Mouse (Mus musculus) liver, embryonic 11.5 days (tissue): ENCODE measurements around the gene Manbal. TPM values are rescaled to one million over a fixed set of nuclear protein-coding genes. Genes with fewer than 3 reads are reported as not detected.

Experiments
- ATAC-seq: fragments of 200-750 bp; cut with Nextera tagmentation; replicated peaks from 2 replicates; pipeline ENCODE4 v1.8.0; 2017; ENCODE audit warnings: moderate number of reproducible peaks, mild to moderate bottlenecking, moderate TSS enrichment, moderate library complexity; ENCODE audit not compliant: low FRiP score
- DNase-seq: peaks from one replicate; pipeline ENCODE4 v3.0.0-alpha.2; 2017; ENCODE audit warnings: low spot score
- H3K27ac ChIP-seq: fragments of 300-500 bp; sonication (generic); 2 replicates; pipeline ENCODE4 v1.5.1; 2014; ENCODE audit warnings: mild to moderate bottlenecking, low read depth, low read length, control low read depth
- H3K27me3 ChIP-seq: fragments of 300-500 bp; sonication (generic); replicated peaks from 2 replicates; pipeline ENCODE4 v1.6.1; 2014; ENCODE audit warnings: low read length, mixed read lengths; ENCODE audit not compliant: control insufficient read depth, insufficient read depth
- H3K36me3 ChIP-seq: fragments of 300-500 bp; sonication (generic); 2 replicates; pipeline ENCODE4 v1.6.1; 2014; ENCODE audit warnings: mild to moderate bottlenecking, low read length, moderate library complexity, mixed read lengths; ENCODE audit not compliant: control insufficient read depth, insufficient read depth
- H3K4me1 ChIP-seq: fragments of 300-500 bp; sonication (generic); replicated peaks from 2 replicates; pipeline ENCODE4 v1.6.1; 2014; ENCODE audit warnings: low read length, mixed read lengths; ENCODE audit not compliant: control insufficient read depth, insufficient read depth
- H3K4me2 ChIP-seq: fragments of 300-500 bp; sonication (generic); 2 replicates; pipeline ENCODE4 v1.6.1; 2014; ENCODE audit warnings: mild to moderate bottlenecking, control low read depth, moderate library complexity
- H3K4me3 ChIP-seq: fragments of 300-500 bp; sonication (generic); 2 replicates; pipeline ENCODE4 v1.5.1; 2014; ENCODE audit warnings: low read depth, low read length, control low read depth
- H3K9ac ChIP-seq: fragments of 300-500 bp; sonication (generic); 2 replicates; pipeline ENCODE4 v1.6.1; 2014; ENCODE audit warnings: low read depth, low read length, control low read depth
- H3K9me3 ChIP-seq: fragments of 300-500 bp; sonication (generic); 2 replicates; pipeline ENCODE4 v1.6.1; 2016; ENCODE audit warnings: low read length, inconsistent platforms, mixed read lengths; ENCODE audit not compliant: control insufficient read depth
- WGBS: fragments of 180-500 bp; shearing (Covaris S2); extraction: QIAGEN DNeasy Blood & Tissue Kit; methylation state at CpG from one replicate; pipeline ENCODE4 v1.1.7; 2014; 5-methylcytosine and 5-hydroxymethylcytosine counted together
- polyA plus RNA-seq: library from polyadenylated mRNA; unstranded; fragments of >200 nt; fragmentation: Nextera tagmentation; extraction: Ambion mirVana; gene quantifications from 2 replicates; pipeline ENCODE4 v1.2.1, GENCODE M21; 2014

Gene Manbal
- polyA plus RNA-seq, 1 experiment from 2014 or later = 23.0 TPM

DNA sequence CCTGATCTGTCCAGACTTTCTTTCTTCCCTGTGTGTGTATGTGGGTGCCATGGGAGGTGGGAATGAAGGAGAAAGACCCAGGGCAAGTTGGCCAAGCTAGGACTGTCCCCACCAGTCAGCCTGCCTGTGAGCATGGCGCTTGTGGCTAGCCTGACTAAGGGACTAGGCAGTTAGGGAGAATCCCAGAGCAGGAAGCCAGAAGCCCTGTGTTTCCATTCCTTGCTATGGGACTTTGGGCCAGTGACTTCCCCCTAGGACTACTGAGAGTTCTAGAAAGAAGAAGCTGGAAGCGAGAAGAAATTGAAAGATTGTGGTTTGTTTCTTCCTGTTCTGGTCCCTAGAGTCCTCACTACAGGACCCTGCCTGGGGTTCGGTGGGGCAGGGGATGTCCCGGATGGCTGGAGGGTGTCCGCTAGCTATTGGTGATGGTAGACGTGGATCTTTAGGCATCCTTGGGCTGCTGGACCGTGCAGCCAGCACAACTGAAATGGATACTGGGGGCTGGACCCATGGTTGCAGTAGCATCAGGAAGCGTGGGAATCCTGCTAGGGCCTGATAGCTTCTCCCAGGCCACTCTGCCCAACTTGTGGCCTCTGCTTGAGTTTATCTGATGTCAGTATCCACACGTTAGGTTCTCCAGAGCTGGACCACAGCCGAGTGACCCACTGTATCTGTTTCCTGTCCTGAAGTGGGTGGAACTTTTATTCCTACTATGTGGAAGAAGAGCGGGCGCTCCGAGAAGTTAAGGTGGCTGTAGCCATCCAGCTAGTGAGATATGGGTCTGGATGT, 61.2 kb downstream of the Manbal start:
- Histone ChIP-seq H3K4me2 (no peak overlapping the region), H3K27me3 (peaks cover 14% of the 10 kb centered on the region), H3K27ac (no peak overlapping the region), H3K36me3 (no peaks in the 10 kb centered on the region), H3K4me1 (peaks cover 17% of the 10 kb centered on the region), H3K9me3 (no peaks in the 10 kb centered on the region), H3K4me3 (no peak overlapping the region), H3K9ac (no peak overlapping the region)
- 55% methylated on average over 13 of the region's 13 CpGs for WGBS
- DNase-seq = no peak
- ATAC-seq = no peak

DNA sequence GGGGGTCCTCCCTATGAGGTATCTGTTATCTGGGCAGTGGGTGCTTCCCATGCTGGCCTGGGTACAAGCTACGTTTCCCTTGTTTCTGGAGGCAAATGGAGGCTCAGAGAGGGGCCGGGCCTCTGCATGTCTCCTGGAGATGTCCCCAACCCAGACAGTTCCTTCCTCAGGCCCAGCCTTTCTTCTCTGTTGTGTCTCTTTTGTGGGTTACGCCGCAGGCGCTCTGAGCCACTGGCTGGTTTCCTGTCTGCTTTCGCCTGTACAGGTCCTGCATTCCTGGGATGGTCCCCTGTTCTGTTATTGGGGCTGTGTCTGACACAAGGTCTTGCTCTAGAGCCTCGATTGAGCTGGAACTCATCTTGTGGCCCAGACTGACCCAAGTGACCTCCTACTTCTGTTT, 62.3 kb downstream of the Manbal start:
- H3K36me3 ChIP-seq = no peaks in the 10 kb centered on the region
- DNase-seq (no peak), ATAC-seq (no peak)
- WGBS = 56% methylated on average over 7 of the region's 7 CpGs
- 0 out of 2 replicates have a peak, but pooled peaks cover 3% of the 10 kb centered on the region for H3K27me3 ChIP-seq
- peaks cover 21% of the 10 kb centered on the region for H3K4me1 ChIP-seq
- H3K27ac ChIP-seq = no peak overlapping the region
- H3K4me2 ChIP-seq = no peak overlapping the region
- no peaks in the 10 kb centered on the region for H3K9me3 ChIP-seq
- H3K4me3 ChIP-seq = no peak overlapping the region
- no peak overlapping the region for H3K9ac ChIP-seq

GRCm38 (mm10) chr2:157430667-157431429, 63.5 kb downstream of the Manbal start:
- Histone ChIP-seq H3K9ac (no peak overlapping the region), H3K27me3 (no peaks in the 10 kb centered on the region), H3K36me3 (no peaks in the 10 kb centered on the region), H3K4me3 (no peak overlapping the region), H3K9me3 (no peaks in the 10 kb centered on the region), H3K4me2 (no peak overlapping the region), H3K27ac (no peak overlapping the region), H3K4me1 (peaks cover 17% of the 10 kb centered on the region)
- 61% methylated on average over 4 of the region's 4 CpGs for WGBS
- ATAC-seq (no peak), DNase-seq (no peak)

- no peak for ATAC-seq
- H3K9ac ChIP-seq = no peak overlapping the region
These were observed 64.5 kb downstream of the Manbal start for GRCm38 (mm10) chr2:157431912-157432311.

DNA sequence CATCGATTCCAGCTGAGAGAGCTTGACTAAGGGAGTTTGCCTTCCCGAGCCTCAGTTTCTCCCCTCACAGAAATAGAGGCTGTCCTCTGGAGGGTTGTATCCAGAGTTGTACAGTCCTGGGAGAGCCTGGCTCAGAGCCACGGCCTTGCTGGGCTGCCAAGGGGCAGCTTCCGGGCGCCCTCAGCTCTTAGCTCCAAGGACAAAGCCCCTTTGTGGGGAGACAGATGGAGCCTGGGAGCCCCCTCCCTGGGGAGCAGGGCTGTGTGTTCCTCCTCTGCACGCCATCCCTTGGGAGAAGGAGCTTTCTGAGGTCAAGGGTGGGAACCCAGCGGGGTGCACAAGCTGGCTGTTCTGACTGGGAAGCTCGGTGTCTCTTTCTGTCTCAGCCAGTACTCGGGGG, 65.1 kb downstream of the Manbal start:
- Histone ChIP-seq H3K9ac (no peak overlapping the region), H3K36me3 (no peaks in the 10 kb centered on the region), H3K4me2 (no peak overlapping the region), H3K9me3 (no peaks in the 10 kb centered on the region), H3K27me3 (no peaks in the 10 kb centered on the region), H3K4me3 (no peak overlapping the region), H3K27ac (no peak overlapping the region), H3K4me1 (peaks cover 17% of the 10 kb centered on the region; the same call in 1 of the 2 replicates)
- no peak for DNase-seq
- 79% methylated on average over 9 of the region's 9 CpGs for WGBS
- ATAC-seq = no peak

More at GRCm38 (mm10) chr2:157431912-157432311, 64.5 kb downstream of the Manbal start:
- Histone ChIP-seq H3K4me2 (no peak overlapping the region), H3K27me3 (no peaks in the 10 kb centered on the region), H3K27ac (no peak overlapping the region), H3K9me3 (no peaks in the 10 kb centered on the region), H3K36me3 (no peaks in the 10 kb centered on the region), H3K4me1 (peaks cover 17% of the 10 kb centered on the region; the same call in 1 of the 2 replicates), H3K4me3 (no peak overlapping the region)
- WGBS = 78% methylated on average over 5 of the region's 5 CpGs
- DNase-seq = no peak

DNA sequence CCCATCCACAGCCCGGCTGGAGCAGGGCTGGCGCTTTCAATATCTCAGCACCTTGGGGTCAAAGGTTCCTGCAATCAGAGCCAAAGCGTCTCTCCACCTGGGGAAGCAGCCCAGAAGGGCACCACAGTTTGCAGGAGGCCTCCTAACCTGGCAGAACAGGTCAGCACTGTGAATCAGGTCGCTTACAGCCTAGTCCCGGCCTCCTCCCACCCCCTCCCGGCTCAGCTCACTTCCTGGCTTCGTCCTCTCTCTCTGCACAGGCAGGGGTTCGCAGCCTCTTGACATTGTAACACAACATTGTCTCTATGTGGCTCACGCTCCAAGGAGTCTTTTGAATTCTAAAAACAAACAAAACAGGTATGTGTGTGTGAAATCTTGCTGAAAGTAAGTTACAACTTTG, 66.6 kb downstream of the Manbal start:
- H3K9me3 ChIP-seq = no peaks in the 10 kb centered on the region
- 44% methylated on average over 9 of the region's 9 CpGs for WGBS
- H3K4me1 ChIP-seq = peaks cover 17% of the 10 kb centered on the region; the same call in 1 of the 2 replicates
- H3K4me2 ChIP-seq = no peak overlapping the region
- H3K27me3 ChIP-seq = no peaks in the 10 kb centered on the region
- no peak overlapping the region for H3K9ac ChIP-seq
- H3K36me3 ChIP-seq = no peaks in the 10 kb centered on the region
- ATAC-seq (no peak), DNase-seq (no peak)
- H3K4me3 ChIP-seq = no peak overlapping the region
- no peak overlapping the region; the same call in 1 of the 2 replicates for H3K27ac ChIP-seq

GRCm38 (mm10) chr2:157434497-157434896, 67.1 kb downstream of the Manbal start:
- peaks cover 17% of the 10 kb centered on the region; the same call in 1 of the 2 replicates for H3K4me1 ChIP-seq
- no peak for DNase-seq

DNA sequence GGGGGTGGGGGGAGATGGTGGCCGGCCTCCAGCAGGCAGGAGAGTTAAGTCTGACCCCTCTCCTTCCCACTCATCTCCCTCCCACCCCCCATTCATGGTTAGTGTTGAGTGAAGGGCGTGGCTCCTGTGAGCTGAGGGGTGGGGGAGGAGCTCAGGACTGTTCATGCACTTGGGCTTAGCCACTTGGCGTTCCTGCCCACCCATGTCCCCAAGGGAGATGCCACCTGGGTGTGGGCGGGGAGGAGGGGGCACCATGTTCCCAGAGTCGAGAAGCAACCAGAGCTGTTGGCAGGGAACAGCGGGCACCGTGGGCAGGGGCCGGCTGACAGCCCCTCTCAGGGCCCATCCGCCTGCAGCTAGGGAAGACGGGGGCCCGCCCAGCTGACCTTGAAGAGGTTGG, 69.1 kb downstream of the Manbal start:
- H3K4me3 ChIP-seq = no peak overlapping the region
- peaks cover 9% of the 10 kb centered on the region; the same call in 1 of the 2 replicates for H3K36me3 ChIP-seq
- H3K4me2 ChIP-seq = no peak overlapping the region
- ATAC-seq = no peak
- H3K27ac ChIP-seq = no peak overlapping the region
- H3K9ac ChIP-seq = no peak overlapping the region
- H3K4me1 ChIP-seq = 0 out of 2 replicates have a peak, but pooled peaks cover 9% of the 10 kb centered on the region
- 79% methylated on average over 11 of the region's 11 CpGs for WGBS
- no peak for DNase-seq
- no peaks in the 10 kb centered on the region for H3K9me3 ChIP-seq
- H3K27me3 ChIP-seq = no peaks in the 10 kb centered on the region

More at GRCm38 (mm10) chr2:157434497-157434896, 67.1 kb downstream of the Manbal start:
- Histone ChIP-seq H3K27ac (no peak overlapping the region; the same call in 1 of the 2 replicates), H3K4me3 (no peak overlapping the region), H3K36me3 (no peaks in the 10 kb centered on the region), H3K9me3 (no peaks in the 10 kb centered on the region), H3K9ac (no peak overlapping the region), H3K4me2 (no peak overlapping the region), H3K27me3 (no peaks in the 10 kb centered on the region)
- ATAC-seq = no peak
- WGBS = 48% methylated on average over 6 of the region's 6 CpGs
